Mouse (Mus musculus): ENCODE data around the gene Pawr.
A peak's percentile ranks its signal among the peaks of the same experiment; 100 is the strongest.

Gene Pawr

GRCm38 (mm10) chr10:108331784-108332561 lies at the start of gene Pawr:
Gene Pawr, plus strand, starts transcription at chr10:108332121.
- peak; percentile 28 to 56 for DNase-seq

- no peak for DNase-seq
Measured at GRCm38 (mm10) chr10:108282351-108282750, 49.6 kb upstream of the Pawr start.

GRCm38 (mm10) chr10:108283418-108283817 lies 48.5 kb upstream of the Pawr start:
- no peak for DNase-seq

- DNase-seq = no peak
Measured at GRCm38 (mm10) chr10:108283837-108284236, 48.1 kb upstream of the Pawr start.

- no peak for DNase-seq
Measured at GRCm38 (mm10) chr10:108284445-108284844, 47.5 kb upstream of the Pawr start.

GRCm38 (mm10) chr10:108284977-108285376 lies 46.9 kb upstream of the Pawr start:
- DNase-seq = no peak

- no peak for DNase-seq
Measured at GRCm38 (mm10) chr10:108286658-108287437, 45.1 kb upstream of the Pawr start.

GRCm38 (mm10) chr10:108287438-108287801 lies 44.5 kb upstream of the Pawr start:
- DNase-seq = no peak

GRCm38 (mm10) chr10:108290046-108290445 lies 41.9 kb upstream of the Pawr start:
- DNase-seq = no peak

GRCm38 (mm10) chr10:108291688-108292471 lies 40.0 kb upstream of the Pawr start:
- no peak for DNase-seq

GRCm38 (mm10) chr10:108292651-108293050 lies 39.3 kb upstream of the Pawr start:
- no peak for DNase-seq

- no peak for DNase-seq
Measured at GRCm38 (mm10) chr10:108293620-108294195, 38.2 kb upstream of the Pawr start.

GRCm38 (mm10) chr10:108294766-108295165 lies 37.2 kb upstream of the Pawr start:
- DNase-seq = no peak

GRCm38 (mm10) chr10:108296446-108296845 lies 35.5 kb upstream of the Pawr start:
- DNase-seq = no peak

GRCm38 (mm10) chr10:108298261-108298660 lies 33.7 kb upstream of the Pawr start:
- DNase-seq = no peak

GRCm38 (mm10) chr10:108298841-108299545 lies 32.9 kb upstream of the Pawr start:
- no peak for DNase-seq

GRCm38 (mm10) chr10:108299828-108300227 lies 32.1 kb upstream of the Pawr start:
- DNase-seq = no peak

GRCm38 (mm10) chr10:108300843-108301242 lies 31.1 kb upstream of the Pawr start:
- peak; percentile 28 to 65 for DNase-seq

GRCm38 (mm10) chr10:108307772-108308171 lies 24.1 kb upstream of the Pawr start:
- DNase-seq = no peak

GRCm38 (mm10) chr10:108310195-108310594 lies 21.7 kb upstream of the Pawr start:
- DNase-seq = no peak

- DNase-seq = no peak
Measured at GRCm38 (mm10) chr10:108311396-108311795, 20.5 kb upstream of the Pawr start.

GRCm38 (mm10) chr10:108313845-108314244 lies 18.1 kb upstream of the Pawr start:
- DNase-seq = no peak
